Mouse (Mus musculus) stomach, postnatal 0 days (tissue): ENCODE data around the gene Psmb6.

Experiments
- CTCF ChIP-seq: IDR thresholded peaks from 2 replicates; pipeline ENCODE4 v1.5.1; 2016; ENCODE audit warnings: antibody characterized with exemption, low read depth, mild to moderate bottlenecking, moderate library complexity
- EP300 ChIP-seq: optimal IDR thresholded peaks from 2 replicates; pipeline ENCODE3; 2016; ENCODE audit warnings: antibody characterized with exemption

DNA sequence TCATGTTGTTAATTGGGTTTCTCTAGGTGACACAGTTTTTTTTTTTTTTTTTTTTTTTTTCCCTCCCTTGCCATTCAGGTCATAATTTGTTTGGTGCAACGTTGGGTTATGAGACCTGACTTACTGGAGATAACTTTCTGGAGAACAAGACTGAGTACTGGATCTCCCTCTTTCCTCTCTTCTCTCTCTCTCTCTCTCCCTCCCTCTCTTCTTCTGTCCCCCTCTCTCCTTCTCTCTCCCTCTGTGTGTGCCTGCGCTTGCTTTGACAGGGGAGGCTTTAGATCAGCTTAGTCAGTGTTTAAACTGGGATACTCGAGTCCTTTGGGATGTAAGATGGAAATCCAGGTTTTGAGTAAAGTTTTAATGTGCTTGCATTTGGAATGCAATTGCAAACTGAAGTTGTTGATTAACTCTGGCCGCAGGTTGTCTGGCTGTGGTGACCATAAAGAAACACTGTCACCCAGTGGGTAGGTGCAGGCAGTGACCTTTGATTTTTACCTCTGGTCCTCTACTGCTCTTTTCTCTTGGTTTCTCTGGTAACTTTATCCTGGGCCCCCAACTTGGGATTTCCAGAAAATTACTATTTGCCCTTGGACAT, 39.2 kb downstream of the Psmb6 start:
- TF ChIP-seq CTCF: no peak
- no peak for TF ChIP-seq EP300
